Mouse (Mus musculus): Measurements from ENCODE around the gene Ehmt1.

DNA sequence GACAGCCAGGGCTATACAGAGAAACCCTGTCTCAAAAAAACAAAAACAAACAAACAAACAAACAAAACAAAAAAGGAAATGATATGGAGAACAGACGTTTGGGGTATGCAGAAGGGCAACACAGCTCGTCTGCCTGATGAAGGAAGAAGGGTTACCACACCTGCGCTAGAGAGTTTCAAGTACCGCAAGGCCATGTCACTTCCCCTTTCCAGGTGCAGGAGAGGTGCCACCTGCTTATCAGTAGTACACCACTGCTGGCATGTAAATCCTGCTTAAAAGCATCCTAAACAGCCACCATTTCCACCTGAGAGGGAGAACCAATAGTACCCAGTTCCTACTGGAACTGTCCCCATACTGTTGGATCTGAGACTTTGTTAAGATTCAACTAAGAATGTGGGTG lies 113.8 kb downstream of the Ehmt1 start:
- no peak for TF ChIP-seq TAL1 (IDR thresholded peaks at IDR 0.05; ENCODE audit: low read length)
- no peak for TF ChIP-seq GATA1 (IDR thresholded peaks at IDR 0.05; ENCODE audit: low read length)
